Mouse (Mus musculus) midbrain, embryonic 11.5 days (tissue): ENCODE results near the gene Tle2. TPM values are rescaled to one million over a fixed set of nuclear protein-coding genes. Genes with fewer than 3 reads are reported as not detected.

Experiments
- ATAC-seq: fragments of 200-750 bp; cut with Nextera tagmentation; 2 replicates; pipeline ENCODE4 v1.8.0; 2017; ENCODE audit warnings: moderate TSS enrichment, moderate library complexity; ENCODE audit not compliant: low FRiP score
- DNase-seq: peaks from one replicate; pipeline ENCODE4 v3.0.0; 2015; ENCODE audit warnings: low spot score; ENCODE audit errors: missing footprints
- H3K27ac ChIP-seq: fragments of 300-500 bp; sonication (generic); 2 replicates; pipeline ENCODE4 v1.5.1; 2014; ENCODE audit warnings: low read depth, low read length
- H3K27me3 ChIP-seq: fragments of 300-500 bp; sonication (generic); 2 replicates; pipeline ENCODE4 v1.6.1; 2014; ENCODE audit warnings: mild to moderate bottlenecking, low read length, moderate library complexity, mixed read lengths; ENCODE audit not compliant: control insufficient read depth, insufficient read depth
- H3K36me3 ChIP-seq: fragments of 300-500 bp; sonication (generic); 2 replicates; pipeline ENCODE4 v1.6.1; 2014; ENCODE audit warnings: mild to moderate bottlenecking, low read length, moderate library complexity, mixed read lengths; ENCODE audit not compliant: control insufficient read depth, insufficient read depth
- H3K4me1 ChIP-seq: fragments of 300-500 bp; sonication (generic); 2 replicates; pipeline ENCODE4 v1.6.1; 2014; ENCODE audit warnings: low read length; ENCODE audit not compliant: control insufficient read depth, insufficient read depth
- H3K4me2 ChIP-seq: fragments of 300-500 bp; sonication (generic); 2 replicates; pipeline ENCODE4 v1.6.1; 2014; ENCODE audit warnings: mild to moderate bottlenecking, moderate library complexity
- H3K4me3 ChIP-seq: fragments of 300-500 bp; sonication (generic); 2 replicates; pipeline ENCODE4 v1.5.1; 2014; ENCODE audit warnings: low read depth, low read length
- H3K9ac ChIP-seq: fragments of 300-500 bp; sonication (generic); 2 replicates; pipeline ENCODE4 v1.6.1; 2014; ENCODE audit warnings: low read length
- H3K9me3 ChIP-seq: fragments of 300-500 bp; sonication (generic); 2 replicates; pipeline ENCODE4 v1.6.1; 2016; ENCODE audit warnings: low read length; ENCODE audit not compliant: control insufficient read depth
- WGBS: fragments of 180-500 bp; shearing (Covaris S2); extraction: QIAGEN DNeasy Blood & Tissue Kit; methylation state at CpG from one replicate; pipeline ENCODE4 v1.1.7; 2014; 5-methylcytosine and 5-hydroxymethylcytosine counted together
- polyA plus RNA-seq: library from polyadenylated mRNA; unstranded; fragments of >200 nt; fragmentation: Nextera tagmentation; extraction: Ambion mirVana; gene quantifications from 2 replicates; pipeline ENCODE4 v1.2.1, GENCODE M21; 2014

Tle2 gene
- polyA plus RNA-seq, 1 experiment from 2014 or later, result 6.2 TPM

GRCm38 (mm10) chr10:81560719-81561459, 13.5 kb upstream of the Tle2 start:
- H3K9me3 ChIP-seq, result no peaks in the 10 kb centered on the region
- DNase-seq, result peak; percentile 89
- H3K27me3 ChIP-seq, result peaks cover 8% of the 10 kb centered on the region
- ATAC-seq, result no peak
- peak overlapping the region; percentile 85 for H3K4me2 ChIP-seq
- WGBS, result 28% methylated on average over 14 of the region's 16 CpGs
- H3K4me3 ChIP-seq, result peak overlapping the region; percentile 97
- peak overlapping the region; percentile 99 for H3K9ac ChIP-seq
- H3K4me1 ChIP-seq, result peaks cover 51% of the 10 kb centered on the region
- H3K27ac ChIP-seq, result no peak overlapping the region; the same call in 1 of the 2 replicates
- peaks cover 8% of the 10 kb centered on the region for H3K36me3 ChIP-seq

- Histone ChIP-seq H3K4me3 (no peak overlapping the region), H3K27me3 (peaks cover 14% of the 10 kb centered on the region), H3K36me3 (peaks cover 8% of the 10 kb centered on the region), H3K4me2 (no peak overlapping the region), H3K9me3 (no peaks in the 10 kb centered on the region), H3K9ac (no peak overlapping the region), H3K27ac (no peak overlapping the region), H3K4me1 (peaks cover 51% of the 10 kb centered on the region)
- DNase-seq, result no peak
- no peak for ATAC-seq
- WGBS, result 83% methylated on average over 6 of the region's 6 CpGs
These were observed 11.9 kb upstream of the Tle2 start for GRCm38 (mm10) chr10:81562411-81562810.

GRCm38 (mm10) chr10:81563481-81563880, 10.9 kb upstream of the Tle2 start:
- WGBS, result 48% methylated on average over 6 of the region's 6 CpGs
- no peaks in the 10 kb centered on the region for H3K9me3 ChIP-seq
- no peak overlapping the region for H3K9ac ChIP-seq
- H3K36me3 ChIP-seq, result peaks cover 8% of the 10 kb centered on the region
- H3K4me3 ChIP-seq, result no peak overlapping the region
- H3K27me3 ChIP-seq, result peaks cover 21% of the 10 kb centered on the region
- peaks cover 54% of the 10 kb centered on the region for H3K4me1 ChIP-seq
- no peak overlapping the region for H3K4me2 ChIP-seq
- ATAC-seq (no peak), DNase-seq (no peak)
- H3K27ac ChIP-seq, result no peak overlapping the region

GRCm38 (mm10) chr10:81564216-81564615, 10.1 kb upstream of the Tle2 start:
- Histone ChIP-seq H3K27me3 (peaks cover 23% of the 10 kb centered on the region), H3K4me3 (peak overlapping the region; percentile 15), H3K36me3 (peaks cover 8% of the 10 kb centered on the region), H3K9ac (peak overlapping the region; percentile 36; the same call in 1 of the 2 replicates), H3K9me3 (no peaks in the 10 kb centered on the region), H3K4me2 (peak overlapping the region; percentile 38), H3K4me1 (peaks cover 57% of the 10 kb centered on the region), H3K27ac (0 out of 2 replicates have a peak overlapping the region, but pooled peaks have one; percentile 27)
- ATAC-seq (peak; percentile 6; the same call in 1 of the 2 replicates), DNase-seq (peak; percentile 95)
- 3% methylated on average over 10 of the region's 10 CpGs for WGBS

- H3K9ac ChIP-seq, result no peak overlapping the region
- WGBS, result 14% methylated on average over 10 of the region's 10 CpGs
- no peak overlapping the region for H3K27ac ChIP-seq
- peaks cover 8% of the 10 kb centered on the region for H3K36me3 ChIP-seq
- no peak overlapping the region for H3K4me3 ChIP-seq
- no peak overlapping the region for H3K4me2 ChIP-seq
- no peaks in the 10 kb centered on the region for H3K9me3 ChIP-seq
- peaks cover 59% of the 10 kb centered on the region for H3K4me1 ChIP-seq
- peak; percentile 94 for DNase-seq
- H3K27me3 ChIP-seq, result peaks cover 23% of the 10 kb centered on the region
- no peak for ATAC-seq
These were observed 9.6 kb upstream of the Tle2 start for GRCm38 (mm10) chr10:81564734-81565133.

GRCm38 (mm10) chr10:81565257-81566228, 8.8 kb upstream of the Tle2 start:
- no peak for DNase-seq
- peaks cover 26% of the 10 kb centered on the region for H3K27me3 ChIP-seq

GRCm38 (mm10) chr10:81568381-81569191, 5.8 kb upstream of the Tle2 start:
- WGBS, result 16% methylated on average over 15 of the region's 16 CpGs
- H3K4me2 ChIP-seq, result no peak overlapping the region
- no peak overlapping the region for H3K4me3 ChIP-seq

More at GRCm38 (mm10) chr10:81565257-81566228, 8.8 kb upstream of the Tle2 start:
- Histone ChIP-seq H3K4me3 (0 out of 2 replicates have a peak overlapping the region, but pooled peaks have one; percentile 3), H3K9ac (no peak overlapping the region), H3K27ac (no peak overlapping the region), H3K9me3 (no peaks in the 10 kb centered on the region), H3K4me1 (peaks cover 62% of the 10 kb centered on the region), H3K4me2 (no peak overlapping the region), H3K36me3 (peaks cover 8% of the 10 kb centered on the region)
- no peak for ATAC-seq
- WGBS, result 20% methylated on average over 20 of the region's 20 CpGs

GRCm38 (mm10) chr10:81569507-81570237, 4.7 kb upstream of the Tle2 start:
- peaks cover 6% of the 10 kb centered on the region for H3K36me3 ChIP-seq
- peaks cover 50% of the 10 kb centered on the region for H3K4me1 ChIP-seq
- H3K9me3 ChIP-seq, result no peaks in the 10 kb centered on the region
- no peak for ATAC-seq
- DNase-seq, result peak; percentile 88
- peak overlapping the region; percentile 55; the same call in 1 of the 2 replicates for H3K4me2 ChIP-seq
- 39% methylated on average over 9 of the region's 9 CpGs for WGBS
- peak overlapping the region; percentile 67; the same call in 1 of the 2 replicates for H3K27ac ChIP-seq
- H3K9ac ChIP-seq, result no peak overlapping the region
- H3K27me3 ChIP-seq, result peaks cover 54% of the 10 kb centered on the region
- H3K4me3 ChIP-seq, result no peak overlapping the region

More at GRCm38 (mm10) chr10:81568381-81569191, 5.8 kb upstream of the Tle2 start:
- H3K27ac ChIP-seq, result peak overlapping the region; percentile 32; the same call in 1 of the 2 replicates
- H3K4me1 ChIP-seq, result peaks cover 57% of the 10 kb centered on the region
- H3K9me3 ChIP-seq, result no peaks in the 10 kb centered on the region
- peaks cover 6% of the 10 kb centered on the region for H3K36me3 ChIP-seq
- peak overlapping the region; percentile 34; the same call in 1 of the 2 replicates for H3K9ac ChIP-seq
- ATAC-seq (no peak), DNase-seq (peak; percentile 89)
- peaks cover 43% of the 10 kb centered on the region for H3K27me3 ChIP-seq
